Comparison of ENCODE assay signal across 15 mouse cellular contexts in genomic region chr3:89569058-89569457, GRCm38 (mm10).
"Had no signal": no experiment of that assay in that cellular context is flagged by ENCODE, and none has a peak within 500 bp of the region (broad histone marks: within the 10 kb centered on the region; RNA-seq: fewer than 3 reads in every experiment).

No protein-coding gene starts in this region.

- H3K36me3 ChIP-seq: limb, embryonic 12.5 days; midbrain, embryonic 10.5 days; neural tube, embryonic 15.5 days had no signal

- H3K4me2 ChIP-seq: limb, embryonic 12.5 days; lung, embryonic 14.5 days; neural tube, embryonic 15.5 days had no signal

- H3K27me3 ChIP-seq: neural tube, embryonic 15.5 days had no signal

- H3K27ac ChIP-seq: limb, embryonic 12.5 days; midbrain, embryonic 10.5 days; neural tube, embryonic 15.5 days had no signal

- H3K9me3 ChIP-seq: limb, embryonic 12.5 days; midbrain, embryonic 10.5 days; neural tube, embryonic 15.5 days had no signal

- H3K4me3 ChIP-seq: limb, embryonic 12.5 days; midbrain, embryonic 10.5 days; myocyte; neural tube, embryonic 15.5 days had no signal

- DNase-seq: kidney, adult 8-10 months; kidney, postnatal 25 days; lung, embryonic 14.5 days; lung, postnatal 10 days; lung, postnatal 4 days; midbrain, embryonic 14.5 days; right cerebral cortex, postnatal 4 days; spleen, adult 18-20 months; thymus, adult 18-20 months; thymus, postnatal 25 days had no signal

- ATAC-seq: intestine, postnatal 0 days had no signal

- H3K9ac ChIP-seq: limb, embryonic 12.5 days; lung, embryonic 14.5 days; neural tube, embryonic 15.5 days had no signal

- H3K4me1 ChIP-seq: midbrain, embryonic 10.5 days had no signal
